Mouse (Mus musculus): Measurements from ENCODE around the gene Ubl7.

DNA sequence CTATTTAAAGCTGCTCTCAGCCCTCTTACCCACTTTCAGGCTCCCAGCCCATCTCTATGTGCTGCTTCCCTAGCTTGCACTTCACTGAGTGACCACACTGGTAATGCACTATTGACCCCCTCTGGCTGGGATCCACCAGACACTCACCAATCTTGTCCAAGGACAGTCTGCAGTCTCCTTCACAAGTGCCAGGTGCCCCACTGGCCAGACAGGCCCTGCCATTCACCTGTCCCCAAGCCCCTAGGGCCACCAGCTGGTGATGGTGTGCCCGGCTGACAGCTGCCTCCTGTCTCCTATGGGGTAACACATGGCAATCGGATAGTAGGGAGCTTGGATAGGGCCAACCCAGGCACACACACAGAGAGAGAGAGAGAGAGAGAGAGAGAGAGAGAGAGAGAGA lies 31.3 kb downstream of the Ubl7 start:
- TF ChIP-seq CTCF (IDR thresholded peaks at IDR 0.05; ENCODE audit: extremely low read depth, insufficient read length, insufficient replicate concordance, low read depth, low read length) (no peak), POLR2A (IDR thresholded peaks at IDR 0.05; ENCODE audit: low read depth, low read length) (no peak)

All from small intestine, adult 2 months (tissue).